Mouse (Mus musculus): ENCODE measurements around the gene Mrpl46. TPM values are rescaled to one million over a fixed set of nuclear protein-coding genes. Genes with fewer than 3 reads are reported as not detected.
A peak's percentile ranks its signal among the peaks of the same experiment; 100 is the strongest.

Mrpl46 gene
- total RNA-seq (2017): 29.4 to 32.5 TPM (median 29.8 TPM) in 3 replicates

DNA sequence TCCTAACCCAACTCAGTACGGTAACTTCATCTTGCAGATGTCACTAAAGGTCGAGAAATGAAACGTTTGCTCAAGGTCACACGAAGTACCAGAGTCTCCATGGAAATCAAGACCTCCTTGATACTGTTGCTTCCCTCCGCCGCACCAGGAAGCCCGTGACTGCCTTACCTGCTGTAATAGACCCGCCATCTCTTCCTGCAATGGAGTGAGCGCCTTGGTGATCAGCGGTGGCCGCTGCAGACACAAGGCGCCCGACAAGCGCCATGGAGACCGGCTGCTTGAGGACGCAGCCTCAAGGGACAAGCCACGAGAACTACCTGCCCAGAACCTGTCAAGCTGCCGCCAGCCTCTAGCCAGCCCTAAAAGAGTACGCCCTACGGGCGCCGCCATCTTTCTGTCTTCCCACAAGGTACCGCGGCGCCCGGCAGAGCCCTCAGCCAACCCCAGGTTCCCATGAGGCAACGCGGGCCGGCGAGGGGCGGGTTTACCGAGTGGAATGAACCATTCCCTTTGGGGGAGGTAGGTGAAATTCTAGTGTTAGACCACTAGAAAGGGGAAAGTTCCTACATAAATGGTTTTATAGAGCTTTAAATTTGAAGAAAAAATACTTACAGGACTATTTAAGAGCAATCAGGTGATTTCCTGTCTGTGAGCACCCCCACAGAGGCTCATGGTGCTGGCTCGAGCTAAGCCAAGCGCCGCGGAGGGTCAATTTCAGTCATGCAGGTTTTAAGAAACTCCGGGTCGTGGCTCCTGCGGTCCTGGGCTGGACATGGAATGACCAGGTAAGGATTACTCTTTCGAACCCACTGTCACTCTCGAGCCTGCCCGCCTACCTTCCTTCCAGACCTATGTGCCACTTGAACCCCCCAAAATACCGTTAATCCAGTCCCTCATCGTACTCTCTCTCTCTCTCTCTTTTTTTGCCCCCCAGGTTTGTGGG is at the start of gene Mrpl46, which contains the start of gene Mrps11:
Gene Mrpl46 (minus strand): TSS at position 893 of the 943 bp plus-strand sequence.
Gene Mrps11 (plus strand): TSS at position 481 of the 943 bp plus-strand sequence.
- ATAC-seq (replicated peaks; ENCODE audit: insufficient number of reproducible peaks, low FRiP score, low TSS enrichment, poor library complexity, severe bottlenecking): peak; percentile 98

DNA sequence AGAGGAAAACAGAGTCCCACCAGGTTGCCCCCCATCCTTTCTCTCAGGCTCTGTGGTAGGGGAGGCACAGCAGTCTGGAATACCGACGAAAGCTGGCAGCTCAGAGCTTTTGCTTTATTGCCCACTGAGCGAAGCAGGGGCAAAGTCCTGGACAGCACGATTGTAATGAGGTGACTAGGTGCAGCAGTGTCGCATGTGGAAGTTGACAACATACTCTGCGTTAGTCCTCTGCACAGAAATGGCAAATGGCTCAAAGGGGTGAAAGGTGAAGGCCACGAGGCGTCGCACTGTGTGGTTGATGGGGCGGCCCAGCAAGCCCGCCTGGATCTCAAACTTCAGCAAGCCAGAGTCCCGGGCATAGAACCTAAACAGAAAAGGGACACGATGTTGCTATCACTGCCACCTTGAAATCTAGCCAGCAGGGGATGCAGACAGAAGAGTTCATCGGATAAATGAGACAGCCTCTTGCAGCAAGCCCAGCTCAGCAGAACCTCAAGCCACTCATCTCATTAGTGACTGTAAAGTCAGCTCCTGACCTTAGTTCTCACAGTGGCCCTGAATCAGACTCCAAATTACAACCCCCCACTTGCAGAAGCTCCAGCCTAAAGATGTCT is 44.5 kb upstream of the Mrpl46 start:
- ATAC-seq (replicated peaks; ENCODE audit: insufficient number of reproducible peaks, low FRiP score, low TSS enrichment, poor library complexity, severe bottlenecking): no peak

DNA sequence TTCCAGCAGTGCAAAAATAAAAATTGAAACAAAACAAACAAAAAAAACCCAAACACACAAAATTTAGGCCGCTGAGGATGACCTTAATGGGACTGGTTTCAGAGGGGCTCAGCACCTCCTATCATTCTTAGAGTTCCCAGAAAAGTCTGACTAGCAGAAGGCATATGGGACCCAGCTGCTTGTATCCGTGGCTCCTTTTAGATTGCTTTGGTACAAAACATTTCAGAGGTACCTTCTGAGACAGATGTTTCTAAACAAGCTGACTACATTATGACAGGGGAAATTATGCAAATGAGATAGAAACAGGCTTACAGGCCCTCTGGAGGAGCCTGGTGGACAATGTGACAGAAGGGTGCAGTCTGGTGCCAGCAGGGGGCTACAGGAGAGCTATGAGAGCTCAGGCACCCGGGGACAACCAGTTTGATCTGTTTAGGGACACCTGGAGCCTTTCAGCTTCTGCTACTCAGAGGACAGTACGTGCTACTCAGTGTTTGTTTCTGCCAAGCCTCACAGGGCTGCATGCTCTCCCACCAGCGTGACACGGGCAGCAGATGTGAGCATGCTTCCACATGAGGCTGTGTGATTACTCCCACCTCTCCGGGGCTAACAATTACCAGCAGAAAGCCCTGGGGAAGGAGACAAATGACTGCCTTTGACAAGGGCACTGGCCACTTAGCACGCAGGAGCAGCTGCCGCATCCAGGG is 43.5 kb upstream of the Mrpl46 start:
- no peak for ATAC-seq (replicated peaks; ENCODE audit: insufficient number of reproducible peaks, low FRiP score, low TSS enrichment, poor library complexity, severe bottlenecking)

DNA sequence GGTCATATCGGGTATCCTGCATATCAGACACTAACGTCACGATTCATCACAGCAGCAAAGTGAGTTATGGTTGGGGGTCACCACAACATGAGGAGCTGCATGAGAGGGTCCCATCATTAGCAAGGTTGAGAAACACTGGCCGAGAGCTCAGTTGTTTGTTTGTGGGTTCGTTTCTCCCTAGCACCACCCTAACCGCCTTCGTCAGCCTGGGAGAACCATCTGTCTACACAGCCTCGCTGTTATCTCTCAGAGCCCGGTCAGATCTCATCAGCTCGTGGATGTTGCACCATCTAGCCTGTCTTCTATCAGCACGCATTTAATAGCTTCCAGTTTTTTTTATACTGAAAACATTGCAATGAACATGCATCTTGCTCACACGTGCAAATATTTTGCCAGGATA is 35.0 kb upstream of the Mrpl46 start:
- no peak for ATAC-seq (replicated peaks; ENCODE audit: insufficient number of reproducible peaks, low FRiP score, low TSS enrichment, poor library complexity, severe bottlenecking)

DNA sequence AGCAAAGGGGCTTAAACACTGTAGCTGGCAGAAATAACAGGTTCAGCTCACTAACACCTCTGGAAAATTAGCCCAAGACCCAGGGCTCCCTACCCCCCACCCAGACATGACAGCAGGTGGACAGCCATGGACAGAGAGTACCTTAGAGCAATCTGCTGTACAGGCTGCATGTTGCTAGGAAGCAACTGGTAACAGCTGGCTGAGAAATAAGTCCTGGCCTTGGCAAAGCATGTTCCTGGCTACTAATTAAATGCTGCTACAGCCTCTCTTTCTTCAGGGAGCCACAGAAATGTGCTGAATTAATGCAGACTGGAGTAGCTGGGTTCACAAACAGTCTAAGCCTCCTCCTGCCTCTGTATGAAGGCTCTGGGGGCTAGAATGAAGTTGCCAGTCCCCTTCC is 31.4 kb upstream of the Mrpl46 start:
- no peak for ATAC-seq (replicated peaks; ENCODE audit: insufficient number of reproducible peaks, low FRiP score, low TSS enrichment, poor library complexity, severe bottlenecking)

DNA sequence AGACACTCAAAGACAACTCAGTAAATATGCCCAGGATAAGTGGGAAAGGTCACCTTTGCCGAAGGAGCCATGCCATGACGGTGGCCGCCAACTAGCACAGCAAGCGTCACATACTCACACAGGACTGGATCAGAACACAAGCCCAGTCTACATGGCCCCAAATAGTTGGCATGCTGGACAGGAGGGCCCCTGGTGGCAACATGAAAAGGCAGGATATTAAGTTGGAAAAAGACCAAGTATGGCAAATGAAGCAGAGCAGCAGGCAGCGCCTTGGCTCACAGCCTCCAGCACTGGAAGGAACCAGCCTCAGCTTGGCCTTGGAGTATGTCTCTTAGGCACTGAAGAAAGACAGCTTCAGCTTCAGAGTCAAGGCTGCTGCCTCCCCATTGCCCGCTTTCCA is 30.5 kb upstream of the Mrpl46 start:
- ATAC-seq (replicated peaks; ENCODE audit: insufficient number of reproducible peaks, low FRiP score, low TSS enrichment, poor library complexity, severe bottlenecking): no peak

DNA sequence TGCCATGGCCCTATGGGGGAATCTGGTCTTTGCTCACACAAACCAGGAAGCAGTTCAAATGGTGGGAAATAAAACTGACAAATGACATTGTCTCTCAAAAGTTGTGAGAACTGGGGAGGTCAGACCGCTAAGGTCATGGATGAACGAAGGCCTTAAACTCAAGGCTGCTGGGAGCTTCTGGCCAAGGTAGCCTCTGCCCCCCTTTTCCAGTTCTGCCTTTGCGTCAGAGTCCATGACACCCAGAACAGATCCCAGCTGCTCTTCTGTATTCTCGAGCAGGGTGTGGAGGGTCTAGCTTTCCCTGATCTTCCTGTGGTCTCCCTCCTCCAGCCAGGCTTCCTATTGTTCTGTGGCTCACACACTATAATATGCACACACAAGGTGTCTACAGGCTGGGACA is 23.9 kb upstream of the Mrpl46 start:
- no peak for ATAC-seq (replicated peaks; ENCODE audit: insufficient number of reproducible peaks, low FRiP score, low TSS enrichment, poor library complexity, severe bottlenecking)

DNA sequence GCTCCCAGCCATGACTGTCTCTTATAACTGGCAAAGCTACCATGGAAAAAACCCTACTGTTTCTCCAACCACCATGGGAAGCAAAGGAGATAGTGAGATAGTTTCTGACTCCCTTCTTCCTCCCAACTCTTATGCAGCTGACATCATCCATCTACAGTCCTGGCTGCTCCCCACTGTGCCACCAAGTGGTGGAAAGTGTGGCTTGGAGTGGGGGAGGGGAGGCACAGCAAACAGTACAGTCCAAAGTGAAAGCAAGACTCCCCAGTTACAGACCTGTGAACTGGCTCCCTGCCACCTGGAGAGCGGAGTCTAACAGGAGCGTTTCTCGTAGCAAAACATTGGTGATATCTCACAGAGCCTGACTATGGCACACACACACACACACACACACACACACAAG is 20.5 kb upstream of the Mrpl46 start:
- no peak for ATAC-seq (replicated peaks; ENCODE audit: insufficient number of reproducible peaks, low FRiP score, low TSS enrichment, poor library complexity, severe bottlenecking)

DNA sequence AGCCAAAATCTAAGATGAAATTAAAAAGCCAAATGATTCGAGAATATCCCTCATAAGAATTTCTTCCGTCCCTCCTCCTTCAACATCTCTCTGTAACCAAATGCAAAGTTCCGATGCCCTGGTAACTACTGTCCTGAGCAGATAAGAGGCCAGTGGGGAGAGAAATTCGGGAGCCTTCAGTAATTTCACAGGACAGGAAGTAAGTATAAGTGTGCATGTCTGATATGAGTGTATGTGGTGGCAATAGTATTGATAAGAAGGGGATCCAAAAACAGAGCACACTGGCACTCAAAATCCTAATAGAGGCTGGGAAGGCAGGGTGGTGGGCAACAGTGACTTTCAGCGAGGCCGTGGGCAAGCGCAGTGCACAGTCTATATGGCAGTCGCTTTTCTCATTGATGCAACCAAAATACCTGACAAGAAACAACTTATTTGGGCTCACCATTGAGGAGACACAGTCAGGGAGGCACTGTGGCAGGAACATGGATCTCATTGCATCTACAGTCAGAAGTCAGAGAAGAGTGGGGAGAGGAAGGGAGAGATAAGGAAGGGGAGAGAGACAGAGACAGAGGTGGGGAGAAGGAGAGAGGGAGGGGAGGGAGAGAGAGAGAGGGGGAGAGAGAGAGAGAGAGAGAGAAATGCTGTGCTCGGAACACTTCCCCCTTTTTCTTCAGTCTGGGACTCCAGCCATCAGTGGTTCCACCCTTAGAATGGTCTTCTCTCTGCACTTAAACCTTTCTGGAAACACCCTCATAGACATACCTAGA is 16.6 kb upstream of the Mrpl46 start:
- no peak for ATAC-seq (replicated peaks; ENCODE audit: insufficient number of reproducible peaks, low FRiP score, low TSS enrichment, poor library complexity, severe bottlenecking)

DNA sequence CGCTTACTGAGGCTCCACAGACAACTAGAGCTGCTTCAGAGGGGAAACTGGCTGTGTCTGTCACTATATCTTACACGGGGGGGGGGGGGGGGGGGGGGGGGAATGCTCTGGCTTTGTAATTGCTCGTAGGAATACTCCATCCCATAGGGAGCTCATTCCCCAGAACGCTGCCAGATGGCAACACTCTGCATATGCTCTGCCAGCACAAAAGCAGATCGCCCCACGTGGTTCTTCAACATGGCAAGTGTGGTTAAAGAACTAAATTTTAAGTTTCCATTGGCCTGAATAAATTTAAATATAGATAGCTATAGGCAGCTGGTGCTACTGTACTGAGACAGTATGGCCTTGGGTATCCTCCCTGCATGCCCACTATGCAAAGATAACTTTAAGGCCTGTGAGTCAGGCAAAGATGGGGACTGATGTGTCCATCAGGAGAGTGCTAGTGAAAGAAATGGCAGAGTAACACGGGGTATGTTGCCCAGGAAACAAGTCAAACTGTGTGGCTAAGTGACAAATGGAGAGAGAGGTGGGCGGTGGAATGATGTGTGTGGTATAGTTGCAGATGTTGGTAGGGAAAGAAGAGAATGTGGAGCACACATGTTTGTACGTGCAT is 14.6 kb upstream of the Mrpl46 start:
- no peak for ATAC-seq (replicated peaks; ENCODE audit: insufficient number of reproducible peaks, low FRiP score, low TSS enrichment, poor library complexity, severe bottlenecking)

DNA sequence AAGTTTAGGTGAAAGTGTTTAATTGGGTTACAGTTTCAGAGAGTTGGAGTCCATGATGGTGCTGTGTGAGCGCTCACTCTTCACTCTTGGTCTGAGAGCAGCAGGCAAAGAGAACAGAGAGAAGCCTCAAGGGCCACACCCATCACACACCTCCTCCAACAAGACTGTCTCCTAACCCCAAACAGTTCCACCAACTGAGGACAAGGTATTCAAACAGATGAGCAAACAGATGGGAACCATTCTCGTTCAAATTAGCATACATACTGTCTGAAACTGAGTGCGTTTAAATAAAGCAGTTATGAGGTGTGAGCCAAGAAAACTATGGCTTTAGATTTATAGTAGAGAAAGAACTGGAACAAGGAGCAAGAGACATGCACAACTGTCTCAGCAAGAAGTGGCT is 13.3 kb upstream of the Mrpl46 start:
- no peak for ATAC-seq (replicated peaks; ENCODE audit: insufficient number of reproducible peaks, low FRiP score, low TSS enrichment, poor library complexity, severe bottlenecking)

DNA sequence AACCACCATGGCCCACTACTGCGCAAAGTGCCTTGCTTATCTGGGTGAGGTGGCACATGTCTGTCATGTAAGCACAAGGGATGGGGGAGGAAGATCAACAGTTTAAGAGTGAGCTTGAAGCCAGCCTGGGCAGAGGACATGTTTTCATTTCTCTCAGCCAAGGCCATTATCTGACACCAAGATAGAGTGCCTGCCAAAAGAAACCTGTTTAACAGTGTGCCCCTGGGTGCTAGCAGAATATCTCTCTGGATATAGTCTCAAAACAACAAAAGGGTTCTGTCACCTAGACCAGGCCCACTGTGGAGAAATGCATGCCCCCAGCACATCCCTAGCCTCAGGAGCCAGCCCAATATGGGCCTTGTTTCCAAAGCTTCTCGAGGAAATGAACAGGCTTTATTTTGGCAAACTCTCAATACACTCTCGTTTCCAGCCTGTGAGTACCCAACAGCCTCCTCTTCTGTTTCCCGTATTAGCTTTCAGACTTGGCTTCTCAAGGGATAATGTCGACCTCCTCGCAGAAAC is 11.3 kb upstream of the Mrpl46 start:
- ATAC-seq (replicated peaks; ENCODE audit: insufficient number of reproducible peaks, low FRiP score, low TSS enrichment, poor library complexity, severe bottlenecking): no peak

DNA sequence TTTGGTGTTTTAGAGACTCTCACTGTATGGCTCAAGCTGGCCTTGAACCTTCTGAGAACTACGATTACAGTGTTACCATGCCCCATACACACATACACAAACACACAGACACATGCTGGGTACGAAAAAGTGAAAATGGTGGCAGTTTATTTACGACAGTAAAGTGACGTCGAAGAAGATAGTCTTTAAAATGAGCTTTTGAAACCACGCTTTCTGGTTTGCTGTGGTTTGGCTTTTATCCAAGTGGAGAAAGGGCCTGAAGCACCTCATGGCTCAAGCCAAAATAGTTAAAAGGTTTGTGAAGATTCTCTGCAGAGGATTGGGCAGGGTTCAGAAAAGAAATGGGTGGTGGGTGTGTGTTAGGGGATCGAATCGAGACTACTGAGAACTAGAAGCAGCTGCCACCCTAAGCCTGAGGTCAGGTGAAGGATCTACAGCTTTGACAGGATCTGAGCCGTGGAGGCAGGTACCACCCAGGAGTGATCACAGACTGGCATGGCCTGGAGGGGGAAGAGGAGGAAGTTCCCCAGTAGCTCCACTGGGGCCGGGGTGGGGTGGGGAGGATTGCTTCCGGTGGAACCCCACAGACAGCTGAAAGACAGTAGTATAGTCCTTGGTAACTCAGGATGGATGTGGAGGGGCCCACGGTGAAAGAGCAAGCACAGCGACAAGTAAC is 10.7 kb upstream of the Mrpl46 start:
- no peak for ATAC-seq (replicated peaks; ENCODE audit: insufficient number of reproducible peaks, low FRiP score, low TSS enrichment, poor library complexity, severe bottlenecking)

DNA sequence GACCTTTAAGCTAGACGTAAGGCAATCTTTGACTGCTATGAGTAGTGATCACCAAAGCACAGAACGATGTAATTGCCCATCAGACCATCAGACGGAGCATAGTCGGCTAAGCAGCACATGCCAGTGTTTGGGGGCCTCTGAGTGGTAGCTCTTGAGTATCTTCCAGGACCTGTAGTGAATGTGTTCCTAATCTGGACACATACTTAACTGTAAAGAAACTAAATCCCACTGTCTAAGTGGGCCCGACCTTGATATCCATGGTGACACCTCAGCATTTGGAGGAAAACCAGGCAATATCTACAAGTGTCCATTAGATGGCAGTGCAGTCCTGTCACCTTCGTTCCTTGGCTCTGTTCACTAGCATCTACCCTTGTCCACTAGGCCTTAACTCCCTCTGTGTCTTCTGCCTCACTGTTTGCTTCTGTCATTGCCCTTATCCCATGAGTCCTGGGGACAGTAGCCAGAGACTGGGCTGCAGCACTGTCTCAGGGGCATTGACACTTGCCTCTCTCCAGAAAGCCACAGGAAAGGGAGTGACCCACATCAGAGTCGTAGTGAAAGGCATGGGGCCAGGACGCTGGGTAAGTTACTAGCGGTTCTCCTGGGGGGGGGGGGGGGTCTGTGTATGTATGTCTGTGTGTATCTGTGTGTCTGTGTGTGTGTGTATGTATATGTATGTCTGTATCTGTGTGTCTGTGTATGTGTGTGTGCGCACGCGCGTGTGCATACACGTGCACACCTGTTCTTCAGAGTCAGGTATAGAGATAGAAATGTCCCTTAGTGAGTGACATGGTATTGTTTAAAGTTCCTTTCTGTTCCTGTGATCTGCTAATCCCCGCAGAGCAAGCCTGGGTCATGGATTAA is 8.3 kb upstream of the Mrpl46 start:
- ATAC-seq (replicated peaks; ENCODE audit: insufficient number of reproducible peaks, low FRiP score, low TSS enrichment, poor library complexity, severe bottlenecking): peak; percentile 66

DNA sequence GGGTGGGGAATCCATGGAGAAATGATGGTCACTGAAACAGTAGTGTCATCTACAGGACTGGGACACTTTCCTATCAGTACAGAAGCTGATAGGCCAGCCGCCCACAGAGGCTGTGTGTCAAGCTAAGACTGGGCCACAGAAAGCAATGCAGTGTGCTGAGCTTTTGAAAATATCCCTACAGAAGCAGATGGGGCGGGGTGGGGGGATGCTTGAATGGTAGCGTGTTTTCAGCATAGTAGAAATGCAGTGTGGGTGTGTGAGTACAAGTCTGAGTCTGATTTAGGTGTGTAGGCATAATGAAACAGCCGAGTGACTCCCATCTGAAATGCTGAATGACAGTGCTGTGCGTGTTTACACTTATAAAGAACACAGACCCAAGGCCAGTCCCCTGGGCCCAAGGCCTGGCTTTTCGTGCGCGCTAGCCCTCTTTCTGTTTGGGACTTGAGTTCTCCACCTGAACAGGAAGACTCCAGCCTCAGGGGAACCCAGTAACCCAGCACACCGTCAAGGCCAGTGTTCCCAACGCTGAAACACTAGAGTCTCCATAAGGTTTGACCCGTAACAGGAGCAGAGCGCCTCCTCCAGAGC is 4.6 kb upstream of the Mrpl46 start:
- no peak for ATAC-seq (replicated peaks; ENCODE audit: insufficient number of reproducible peaks, low FRiP score, low TSS enrichment, poor library complexity, severe bottlenecking)

DNA sequence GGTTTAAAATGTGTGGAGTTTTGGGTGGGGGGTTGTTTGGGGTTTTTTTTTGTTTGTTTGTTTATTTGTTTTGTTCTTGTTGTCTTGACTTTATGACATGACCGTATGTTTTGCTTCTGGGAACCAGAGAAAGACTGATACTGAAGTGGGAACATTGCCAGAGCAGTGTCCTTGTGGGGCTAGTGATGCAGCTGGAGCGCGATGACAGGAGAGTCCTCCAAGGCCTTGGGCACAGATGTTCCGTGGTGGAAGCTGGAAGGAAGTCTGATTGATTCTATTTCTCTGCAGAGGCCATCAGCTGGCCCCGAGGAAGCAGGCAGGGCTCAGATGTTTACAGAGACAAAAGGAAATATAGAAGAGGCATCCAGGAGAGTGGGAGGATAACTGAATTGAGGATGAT is 2.6 kb upstream of the Mrpl46 start:
- no peak for ATAC-seq (replicated peaks; ENCODE audit: insufficient number of reproducible peaks, low FRiP score, low TSS enrichment, poor library complexity, severe bottlenecking)
